Mouse (Mus musculus) CH12.LX (cell line): ENCODE results near the gene Pfdn4. TPM values are rescaled to one million over a fixed set of nuclear protein-coding genes. Genes with fewer than 3 reads are reported as not detected.

Experiments
- DNase-seq: peaks from one replicate; pipeline ENCODE4 v3.0.0-alpha.2; 2013; ENCODE audit errors: extremely low read depth
- H3K27ac ChIP-seq: 2 replicates; pipeline ENCODE4 v1.5.1; 2012; ENCODE audit warnings: low read depth, mild to moderate bottlenecking, control low read depth, moderate library complexity; ENCODE audit not compliant: insufficient read depth
- H3K27me3 ChIP-seq: replicated peaks from 2 replicates; pipeline ENCODE3; 2012; ENCODE audit warnings: inconsistent platforms
- H3K36me3 ChIP-seq, 2 experiments: replicated peaks in 1 of 2; 2 replicates each; pipeline versions ENCODE3 to v1.6.1; 2012; ENCODE audit warnings: inconsistent platforms in 1 of 2, low read length in 1 of 2, mild to moderate bottlenecking in 1 of 2, mixed read lengths in 1 of 2, moderate library complexity in 1 of 2; ENCODE audit not compliant: control insufficient read depth in 1 of 2, insufficient read depth in 1 of 2
- H3K4me1 ChIP-seq, 2 experiments: 2 replicates each; pipeline ENCODE4 v1.6.1; 2012; ENCODE audit warnings: inconsistent platforms in 1 of 2, moderate library complexity in 1 of 2; ENCODE audit not compliant: insufficient read depth in 2 of 2, control insufficient read depth in 1 of 2
- H3K4me2 ChIP-seq: 2 replicates; pipeline ENCODE4 v1.6.1; 2012; ENCODE audit warnings: low read depth, mild to moderate bottlenecking, control low read depth; ENCODE audit not compliant: poor library complexity, insufficient read depth, severe bottlenecking
- H3K4me3 ChIP-seq, 3 experiments: fragments of 150-350 bp in 1 of 3; sonication (generic) in 1 of 3; replicated peaks in 1 of 3; 2 replicates each; pipeline versions ENCODE3 to v1.5.1; 2011 to 2012; ENCODE audit warnings: low read depth in 2 of 3, low read length in 2 of 3, mild to moderate bottlenecking in 2 of 3, moderate library complexity in 2 of 3, control low read depth in 1 of 3, improper control_type of control experiment in 1 of 3, inconsistent platforms in 1 of 3, mixed read lengths in 1 of 3; ENCODE audit not compliant: poor library complexity in 1 of 3
- H3K79me2 ChIP-seq: replicated peaks from 2 replicates; pipeline ENCODE4 v1.6.1; 2012; ENCODE audit warnings: mild to moderate bottlenecking, moderate library complexity; ENCODE audit not compliant: control insufficient read depth, poor library complexity, insufficient read depth, severe bottlenecking; ENCODE audit errors: extremely low read depth
- H3K9ac ChIP-seq: 2 replicates; pipeline ENCODE4 v1.6.1; 2012; ENCODE audit warnings: low read depth, mild to moderate bottlenecking, control low read depth, moderate library complexity; ENCODE audit not compliant: insufficient read depth
- H3K9me3 ChIP-seq: replicated peaks from 2 replicates; pipeline ENCODE3; 2012; ENCODE audit warnings: low read length, inconsistent platforms, mixed read lengths
- CHD2 ChIP-seq: IDR thresholded peaks from 2 replicates; pipeline ENCODE4 v1.6.1; 2011; ENCODE audit warnings: low read length, improper control_type of control experiment
- EP300 ChIP-seq: IDR thresholded peaks from 2 replicates; pipeline ENCODE4 v1.6.1; 2011; ENCODE audit warnings: low read length, improper control_type of control experiment
- ETS1 ChIP-seq: conservative IDR thresholded peaks from 2 replicates; pipeline ENCODE4 v1.6.1; 2012; ENCODE audit warnings: low read depth, mild to moderate bottlenecking, inconsistent platforms, low read length, improper control_type of control experiment, moderate library complexity
- HCFC1 ChIP-seq: IDR thresholded peaks from 2 replicates; pipeline ENCODE4 v1.6.1; 2012; ENCODE audit warnings: low read depth, mild to moderate bottlenecking, inconsistent platforms, low read length, improper control_type of control experiment
- JUN ChIP-seq: IDR thresholded peaks from 2 replicates; pipeline ENCODE4 v1.6.1; 2011; ENCODE audit warnings: low read depth, mild to moderate bottlenecking, low read length, improper control_type of control experiment, moderate library complexity; ENCODE audit not compliant: insufficient read depth
- JUND ChIP-seq: conservative IDR thresholded peaks from 2 replicates; pipeline ENCODE4 v1.6.1; 2011; ENCODE audit warnings: low read depth, low read length, improper control_type of control experiment
- KAT2A ChIP-seq: IDR thresholded peaks from 2 replicates; pipeline ENCODE4 v1.6.1; 2012; ENCODE audit warnings: low read length, improper control_type of control experiment, inconsistent platforms; ENCODE audit not compliant: insufficient replicate concordance
- MEF2A ChIP-seq: IDR thresholded peaks from 2 replicates; pipeline ENCODE4 v1.6.1; 2014; ENCODE audit warnings: low read depth, mild to moderate bottlenecking, inconsistent platforms, low read length, improper control_type of control experiment, borderline replicate concordance
- MYC ChIP-seq: IDR thresholded peaks from 2 replicates; pipeline ENCODE4 v1.6.1; 2011; ENCODE audit warnings: low read depth, mild to moderate bottlenecking, improper control_type of control experiment, low read length
- NELFE ChIP-seq: IDR thresholded peaks from 2 replicates; pipeline ENCODE4 v1.6.1; 2011; ENCODE audit warnings: low read depth, low read length, improper control_type of control experiment
- PAX5 ChIP-seq: IDR thresholded peaks from 2 replicates; pipeline ENCODE4 v1.6.1; 2012; ENCODE audit warnings: low read length, inconsistent platforms, mixed read lengths
- POLR2AphosphoS2 ChIP-seq: IDR thresholded peaks from 2 replicates; pipeline ENCODE4 v1.6.1; 2011; ENCODE audit warnings: low read depth, low read length, improper control_type of control experiment
- RCOR1 ChIP-seq: conservative IDR thresholded peaks from 2 replicates; pipeline ENCODE4 v1.6.1; 2012; ENCODE audit warnings: low read depth, mild to moderate bottlenecking, inconsistent platforms, low read length, improper control_type of control experiment
- SIN3A ChIP-seq: IDR thresholded peaks from 2 replicates; pipeline ENCODE4 v1.6.1; 2012; ENCODE audit warnings: low read length, improper control_type of control experiment, inconsistent platforms
- TCF12 ChIP-seq: IDR thresholded peaks from 2 replicates; pipeline ENCODE4 v1.6.1; 2014; ENCODE audit warnings: low read depth, mild to moderate bottlenecking, inconsistent platforms, low read length, improper control_type of control experiment
- USF1 ChIP-seq: IDR thresholded peaks from 2 replicates; pipeline ENCODE4 v1.6.1; 2014; ENCODE audit warnings: low read depth, mild to moderate bottlenecking, inconsistent platforms, low read length, improper control_type of control experiment
- USF2 ChIP-seq: conservative IDR thresholded peaks from 2 replicates; pipeline ENCODE4 v1.6.1; 2011; ENCODE audit warnings: low read depth, low read length, improper control_type of control experiment
- dilution Hi-C: fragments of 300-500 bp; cut with MboI; formaldehyde crosslinking; loops from 2 replicates; pipeline ENCODE4 v1.14.3; 2020; ENCODE audit warnings: low sequenced_read_pairs; ENCODE audit not compliant: extremely low pct_unique_long_range_greater_than_20kb, extremely low pct_ligation_motif_present
- in situ Hi-C: fragments of 300-500 bp; cut with MboI; formaldehyde crosslinking; loops from 3 replicates; pipeline ENCODE4 v1.14.3; 2019; ENCODE audit warnings: low sequenced_read_pairs, low pct_ligation_motif_present, low pct_unique_long_range_greater_than_20kb, mixed read lengths
- polyA plus RNA-seq: library from polyadenylated mRNA; unstranded; fragments of >175 nt; gene quantifications from 2 replicates; pipeline ENCODE4 v1.2.1, GENCODE M21; 2012; ENCODE audit warnings: low read depth; ENCODE audit not compliant: insufficient read length
- total RNA-seq, 2 experiments: library from RNA; depleted of rRNA; stranded (reverse); fragments of 300-350 nt in 1 of 2; fragments of >200 nt in 1 of 2; gene quantifications; 2 replicates each; pipeline ENCODE4 v1.2.3; 2012 to 2014

Pfdn4 gene
- total and polyA plus RNA-seq, 3 experiments: 56.2 to 222 (median 68.8) TPM

DNA sequence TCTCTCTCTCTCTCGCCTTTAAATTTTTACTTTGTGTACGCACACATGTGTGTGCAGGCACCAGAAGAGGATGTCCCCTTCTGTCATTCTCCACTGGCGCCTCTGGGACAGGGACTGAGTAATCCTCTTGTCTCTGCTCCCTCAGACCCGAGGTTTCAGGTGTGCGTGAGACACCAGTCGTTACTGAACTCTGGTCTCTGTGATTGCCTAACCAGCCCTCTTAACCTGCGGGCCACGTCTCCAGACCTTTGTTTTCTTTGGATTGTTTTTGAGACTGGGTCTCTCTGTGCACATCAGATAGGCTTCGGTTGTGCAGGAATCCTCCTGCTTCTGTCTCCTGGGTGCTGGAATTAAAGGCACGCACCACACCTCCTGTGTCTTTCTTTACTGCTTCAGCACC is 37.0 kb upstream of the Pfdn4 start:
- dilution Hi-C loops: no loop called here
- Histone ChIP-seq H3K36me3 (no peaks in the 10 kb centered on the region), H3K9me3 (no peaks in the 10 kb centered on the region), H3K4me3 (no peak overlapping the region), H3K27me3 (peaks cover 81% of the 10 kb centered on the region), H3K27ac (no peak overlapping the region), H3K4me1 (no peaks in the 10 kb centered on the region), H3K4me2 (no peak overlapping the region), H3K79me2 (no peaks in the 10 kb centered on the region), H3K9ac (no peak overlapping the region)
- in situ Hi-C loops: no loop called here
- DNase-seq: no peak
- TF ChIP-seq JUN (no peak), EP300 (no peak), ETS1 (no peak), MYC (no peak), NELFE (no peak), CHD2 (no peak)

DNA sequence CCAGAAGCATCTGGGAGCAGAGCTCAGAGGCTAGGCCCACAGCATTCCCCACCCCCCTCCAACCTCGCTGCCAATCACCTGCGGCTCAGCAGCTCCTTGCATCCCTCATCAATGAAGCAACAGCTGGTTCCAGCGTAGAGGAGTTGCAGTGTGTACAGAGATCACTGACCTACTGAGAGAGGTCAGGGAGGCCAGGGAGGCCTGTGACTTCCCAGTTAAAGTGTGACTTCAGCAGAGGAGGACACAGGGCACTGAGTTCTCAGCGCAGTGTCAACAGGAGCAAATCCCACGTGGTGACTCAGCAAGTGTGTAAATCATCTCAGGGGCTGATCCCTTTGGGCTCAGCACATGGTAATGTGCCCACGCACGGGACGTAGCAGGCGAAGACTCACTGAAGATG is 36.4 kb upstream of the Pfdn4 start:
- H3K4me3 ChIP-seq: no peak overlapping the region
- TF ChIP-seq MEF2A (no peak), KAT2A (no peak), JUND (no peak), JUN (no peak), NELFE (no peak), SIN3A (no peak), POLR2AphosphoS2 (no peak), HCFC1 (no peak), RCOR1 (no peak)

DNA sequence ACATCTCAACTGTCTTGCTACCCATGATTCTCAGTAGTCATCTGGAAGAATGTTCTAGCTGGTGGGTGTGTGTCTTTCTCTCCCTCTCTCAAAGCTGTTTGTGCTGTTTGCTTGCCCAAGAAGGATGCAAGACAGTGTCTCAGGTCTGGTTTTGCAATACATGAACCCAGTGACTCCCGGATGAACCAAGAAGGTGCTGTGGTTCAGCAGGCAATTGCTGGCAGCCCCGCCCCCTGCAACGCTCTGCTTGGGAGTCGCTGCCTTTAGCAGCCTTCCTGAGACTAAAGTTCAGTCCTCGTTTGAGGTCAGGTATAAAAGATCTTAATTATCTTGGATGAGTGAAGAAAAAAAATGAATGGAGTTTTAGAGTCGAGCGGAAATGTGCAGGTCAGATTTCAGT is 34.6 kb upstream of the Pfdn4 start:
- Histone ChIP-seq H3K9ac (no peak overlapping the region), H3K36me3 (no peaks in the 10 kb centered on the region), H3K4me3 (no peak overlapping the region), H3K27me3 (peaks cover 61% of the 10 kb centered on the region), H3K4me2 (no peak overlapping the region), H3K9me3 (no peaks in the 10 kb centered on the region), H3K27ac (no peak overlapping the region), H3K4me1 (no peaks in the 10 kb centered on the region), H3K79me2 (no peaks in the 10 kb centered on the region)
- TF ChIP-seq MYC (no peak), PAX5 (no peak), TCF12 (no peak), USF1 (no peak), USF2 (no peak)
- DNase-seq: no peak
- in situ Hi-C loops (no loop called here), dilution Hi-C loops (no loop called here)

More for the DNA sequence above, 36.4 kb upstream of the Pfdn4 start:
- in situ Hi-C loops: no loop called here
- no peak for DNase-seq
- Histone ChIP-seq H3K4me1 (no peaks in the 10 kb centered on the region), H3K9ac (no peak overlapping the region), H3K27ac (no peak overlapping the region), H3K9me3 (no peaks in the 10 kb centered on the region), H3K27me3 (peaks cover 76% of the 10 kb centered on the region), H3K4me2 (no peak overlapping the region), H3K79me2 (no peaks in the 10 kb centered on the region), H3K36me3 (no peaks in the 10 kb centered on the region)
- dilution Hi-C loops: no loop called here
